Mouse (Mus musculus): Measurements from ENCODE around the gene Plekha5.
"Not testable (repeated sequence)": the region's sequence is repeated elsewhere in the genome, so short reads cannot be mapped to it uniquely, and the experiment has no call there.

Plekha5 gene

DNA sequence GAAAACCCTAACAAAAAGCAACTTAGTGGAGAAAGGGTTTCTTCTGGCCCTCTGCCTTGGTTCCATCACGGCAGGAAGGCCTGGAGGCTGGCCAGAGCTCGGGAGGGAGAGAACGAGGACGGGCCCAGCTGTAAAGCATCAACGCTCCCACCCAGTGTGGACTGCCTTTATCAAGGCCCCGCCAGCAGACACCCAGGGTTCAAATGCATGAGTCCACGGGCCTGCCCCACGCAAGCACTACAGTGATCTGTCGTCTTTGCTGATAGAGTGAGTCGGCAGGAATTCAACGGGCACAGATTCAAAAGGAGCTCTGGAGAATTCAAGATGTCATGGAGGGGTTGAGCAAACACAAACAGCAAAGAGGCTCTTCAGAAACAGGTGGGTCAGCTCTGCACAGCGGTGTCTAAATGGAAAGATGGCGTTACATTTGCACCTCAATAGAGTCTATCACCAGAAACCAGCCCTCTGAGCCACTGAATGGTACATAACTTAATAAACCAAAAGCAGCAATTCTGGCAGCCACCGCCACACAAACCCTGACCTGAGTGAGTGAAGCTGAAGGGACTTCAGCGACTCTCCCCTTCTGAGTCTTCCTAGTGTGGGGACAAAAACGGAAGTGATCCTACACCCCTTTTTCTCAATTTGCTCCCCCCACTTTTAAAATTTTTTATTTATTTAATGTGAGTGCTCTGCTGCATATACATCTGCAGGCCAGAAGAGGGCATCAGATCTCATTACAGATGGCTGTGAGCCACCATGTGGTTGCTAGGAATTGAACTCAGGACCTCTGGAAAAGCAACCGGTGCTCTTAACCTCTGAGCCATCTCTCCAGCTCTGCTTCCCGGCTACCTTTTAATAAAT lies 153.3 kb downstream of the Plekha5 start:
- DNase-seq (ENCODE audit: low spot score in 2 of 2) = no peak

DNA sequence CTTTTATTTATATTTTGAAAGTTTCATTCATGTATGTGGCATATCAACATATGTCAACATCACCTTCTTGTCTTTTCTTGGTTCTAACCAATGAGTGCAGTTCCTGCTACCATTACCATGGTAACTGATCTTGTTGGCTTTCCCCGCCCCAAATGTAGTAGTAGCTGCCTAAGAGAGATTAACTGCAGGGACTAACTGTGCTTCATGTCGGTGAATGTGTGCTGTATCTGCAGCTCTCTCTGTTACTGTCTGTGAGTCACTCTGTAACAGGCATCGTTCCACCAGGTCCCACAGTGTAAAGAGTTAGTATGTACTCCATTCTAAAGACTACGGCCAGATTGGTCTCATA lies 153.9 kb downstream of the Plekha5 start:
- no peak for DNase-seq (ENCODE audit: low spot score in 2 of 2)

GRCm38 (mm10) chr6:140578985-140579384 lies 155.1 kb downstream of the Plekha5 start:
- not testable (repeated sequence) for DNase-seq (ENCODE audit: low spot score in 2 of 2)

DNA sequence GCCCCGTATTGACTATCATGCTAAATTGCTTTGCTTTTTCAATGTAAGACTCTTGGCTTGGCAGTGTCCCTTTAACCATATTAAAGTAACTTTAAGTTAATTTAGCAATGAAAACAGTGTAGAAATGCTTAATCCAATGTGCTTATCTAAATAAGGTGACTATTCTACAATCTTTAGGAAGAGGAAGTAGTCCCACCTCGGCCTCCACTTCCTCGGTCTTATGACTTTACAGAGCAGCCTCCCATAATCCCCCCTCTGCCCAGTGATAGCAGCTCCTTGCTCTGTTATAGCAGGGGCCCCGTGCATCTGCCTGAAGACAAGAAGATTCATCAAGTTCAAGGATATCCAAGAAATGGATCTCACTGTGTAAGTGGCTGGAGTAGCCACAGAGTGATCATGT lies 156.3 kb downstream of the Plekha5 start:
- DNase-seq (ENCODE audit: low spot score in 2 of 2) = no peak

DNA sequence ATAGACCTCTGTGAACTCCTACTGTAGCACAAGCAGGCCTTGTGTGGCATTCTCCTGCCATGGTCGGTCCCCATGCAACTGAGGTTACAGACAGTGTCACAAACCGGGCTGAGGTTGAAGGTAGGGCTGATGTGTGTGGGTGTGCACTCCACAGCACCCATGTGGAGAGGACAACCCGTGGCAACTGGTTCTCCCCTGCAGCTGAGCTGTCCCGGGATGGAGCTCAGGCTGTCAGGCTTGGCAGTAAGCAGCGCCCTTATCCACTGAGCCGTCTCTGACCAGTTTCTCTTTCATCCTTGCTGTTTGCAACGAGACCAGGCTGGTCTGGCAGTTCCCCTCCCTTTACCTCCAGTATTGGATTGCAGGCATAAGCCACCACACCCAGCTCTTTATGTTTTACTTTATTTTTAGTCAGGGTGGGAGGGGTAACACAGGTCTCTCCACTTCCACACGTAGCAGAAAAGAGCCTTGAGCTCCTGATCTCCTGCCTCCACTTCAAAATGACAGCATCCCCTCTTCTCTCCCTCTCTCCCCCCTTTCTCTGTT lies 162.9 kb downstream of the Plekha5 start:
- DNase-seq (ENCODE audit: low spot score in 2 of 2) = no peak

DNA sequence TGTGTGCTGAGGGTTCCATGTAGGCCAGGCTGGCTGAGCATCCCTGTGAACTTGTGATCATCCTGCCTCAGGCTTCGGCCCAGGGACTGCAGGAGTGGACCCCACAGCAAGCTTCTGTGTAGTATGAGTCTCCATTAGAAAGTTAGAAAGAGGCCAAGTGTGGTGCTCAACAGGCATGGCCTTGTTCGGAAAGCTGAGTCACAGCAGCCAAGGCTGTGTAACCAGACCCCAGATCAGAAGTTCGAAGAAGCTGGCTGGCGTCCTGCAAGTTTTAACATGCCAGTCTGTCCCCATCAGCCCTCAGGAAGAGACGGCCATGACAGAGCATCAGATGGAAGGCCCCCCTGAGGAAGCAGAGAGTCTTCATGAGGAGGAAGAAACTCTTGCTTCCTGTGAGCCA lies 167.5 kb downstream of the Plekha5 start:
- DNase-seq (ENCODE audit: low spot score in 2 of 2) = no peak

DNA sequence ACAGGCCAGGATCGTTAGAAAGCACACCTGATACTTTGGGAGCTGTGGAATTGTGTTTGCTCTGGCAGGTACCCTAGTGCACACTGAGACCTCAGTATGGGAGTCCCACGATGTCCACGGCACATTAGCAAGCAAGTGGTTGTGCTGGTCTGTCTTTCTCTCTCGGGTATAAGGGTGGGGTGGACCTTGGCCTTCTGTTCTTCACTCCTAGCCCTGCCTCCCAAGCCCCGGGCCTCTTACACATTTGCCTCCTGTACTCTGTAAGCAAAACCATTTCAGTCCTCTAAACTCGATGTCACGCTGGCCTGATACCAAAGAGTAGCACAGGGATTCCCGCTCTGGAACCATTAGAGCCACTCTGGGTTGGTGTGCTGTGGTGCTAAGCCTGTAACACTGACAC lies 168.9 kb downstream of the Plekha5 start:
- no peak for DNase-seq (ENCODE audit: low spot score in 2 of 2)

DNA sequence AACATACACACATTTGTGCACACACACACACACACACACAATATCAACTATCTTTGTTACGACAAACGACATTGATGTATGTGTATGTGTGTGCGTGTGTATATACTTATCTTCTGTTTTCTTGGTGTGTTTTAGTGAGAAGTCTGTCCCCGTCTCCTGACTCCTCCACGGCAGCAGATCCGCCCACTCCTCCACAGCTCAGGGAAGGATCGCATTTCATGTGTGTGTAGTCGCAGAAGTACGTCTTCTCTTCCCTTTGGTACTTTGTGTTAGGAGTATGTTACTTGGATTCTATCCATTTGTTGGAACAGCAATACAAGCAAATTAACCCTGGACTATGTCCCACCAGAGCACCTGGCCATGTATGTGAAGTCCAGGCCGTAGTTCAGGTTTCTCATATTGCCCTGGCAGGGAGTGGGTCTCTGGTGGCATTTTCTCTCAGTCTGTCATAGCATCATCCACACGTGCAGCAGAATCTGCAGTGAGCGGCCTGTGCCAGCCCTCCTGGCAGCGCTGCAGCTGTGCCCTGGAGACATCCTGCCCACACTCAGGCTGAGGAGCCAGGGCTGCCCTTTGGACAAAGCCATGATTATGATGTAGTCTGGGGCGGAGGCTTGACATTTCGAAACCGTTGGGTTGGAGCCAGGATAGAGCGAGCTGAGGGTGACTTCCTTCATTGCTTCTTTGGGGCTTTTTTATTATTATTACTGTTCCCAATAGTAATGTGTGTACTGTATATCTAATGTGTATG lies 169.7 kb downstream of the Plekha5 start:
- peak; percentile 36 to 51 for DNase-seq (ENCODE audit: low spot score in 2 of 2)

GRCm38 (mm10) chr6:140595551-140595950 lies 171.7 kb downstream of the Plekha5 start:
- DNase-seq (ENCODE audit: low spot score in 2 of 2) = not testable (repeated sequence)

DNA sequence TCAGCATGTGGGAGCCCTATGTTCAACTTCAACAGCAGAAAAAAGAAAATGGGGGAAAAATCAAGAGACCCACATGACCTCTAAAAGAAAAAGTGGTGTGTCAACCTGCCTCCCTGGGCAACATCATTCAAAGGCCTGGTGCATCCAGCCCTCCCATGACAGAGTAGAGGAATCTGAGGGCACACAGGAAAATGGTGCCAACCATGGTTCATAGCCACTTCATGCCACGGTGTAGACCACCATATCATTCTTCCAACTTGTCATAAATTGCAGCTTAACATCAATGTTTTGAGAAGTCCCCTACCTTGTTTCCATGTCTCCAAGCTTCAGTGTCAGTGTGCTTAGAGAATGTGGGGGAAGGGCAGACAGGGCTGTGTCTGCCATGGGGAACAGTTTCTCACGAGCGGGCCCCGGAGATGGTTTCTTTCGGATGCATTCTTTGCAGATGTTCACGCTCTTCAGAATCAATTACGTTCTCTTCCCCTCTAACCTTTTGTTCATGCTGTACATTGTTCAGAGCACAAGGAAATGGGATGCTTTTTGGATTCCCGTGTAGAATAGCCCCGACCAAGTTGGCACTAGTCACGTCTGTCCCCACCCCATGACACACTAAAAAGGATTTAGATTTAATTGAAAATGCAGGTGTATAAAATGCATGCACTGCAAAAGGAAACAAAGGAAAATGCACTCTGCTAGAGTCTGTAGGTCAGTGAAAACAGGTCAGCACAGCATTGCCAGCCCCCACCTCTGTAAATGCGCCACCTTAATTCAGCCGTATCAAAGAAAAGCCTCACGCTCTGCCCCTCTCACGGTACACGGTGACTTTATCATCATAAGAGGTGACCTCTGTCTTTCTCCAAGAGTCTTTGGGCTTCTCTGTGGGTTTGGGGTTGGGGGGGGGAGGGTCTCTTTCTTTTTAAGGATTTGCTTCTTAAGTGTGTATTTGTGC lies 173.8 kb downstream of the Plekha5 start:
- DNase-seq (ENCODE audit: low spot score in 2 of 2) = no peak

DNA sequence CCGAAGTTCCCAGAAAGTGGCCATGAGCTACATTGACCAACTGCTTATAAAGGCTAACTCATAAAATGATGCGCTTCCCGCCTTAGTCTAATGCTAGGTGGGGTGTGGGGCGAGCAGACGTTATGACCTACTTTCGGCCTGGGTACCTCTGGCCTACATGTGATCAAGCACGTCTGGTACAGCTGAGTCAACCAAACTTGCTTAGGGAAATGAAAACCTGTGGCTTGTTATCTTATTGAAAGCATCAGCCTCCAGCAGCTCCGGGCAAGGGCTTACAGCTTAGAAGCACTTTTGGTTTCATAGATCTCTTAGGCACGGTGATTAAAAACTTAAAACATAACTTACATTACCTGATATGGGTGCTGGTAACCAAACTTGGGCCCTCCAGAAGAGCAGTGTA lies 174.7 kb downstream of the Plekha5 start:
- no peak for DNase-seq (ENCODE audit: low spot score in 2 of 2)

DNA sequence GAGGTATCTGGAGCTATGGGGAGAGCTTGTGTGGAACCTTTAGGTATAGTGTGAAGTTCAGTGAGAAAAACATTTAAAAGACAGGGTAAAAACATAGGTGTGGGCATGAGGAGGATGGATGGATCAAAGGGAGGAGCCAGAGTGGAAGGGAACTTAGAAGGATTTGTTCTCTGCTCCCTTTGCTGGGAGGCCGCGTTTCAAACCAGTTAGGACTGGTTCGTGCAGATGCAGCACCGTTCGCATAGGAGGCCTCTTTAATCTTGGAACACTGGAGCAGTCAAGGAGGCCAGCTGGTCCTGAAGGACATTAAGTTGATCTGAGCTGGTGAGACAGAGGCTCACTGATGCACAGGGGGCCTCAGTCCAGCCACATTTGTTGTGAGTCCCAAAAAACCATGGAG lies 175.5 kb downstream of the Plekha5 start:
- DNase-seq (ENCODE audit: low spot score in 2 of 2) = no peak

GRCm38 (mm10) chr6:140600671-140601070 lies 176.8 kb downstream of the Plekha5 start:
- DNase-seq (ENCODE audit: low spot score in 2 of 2) = not testable (repeated sequence)

DNA sequence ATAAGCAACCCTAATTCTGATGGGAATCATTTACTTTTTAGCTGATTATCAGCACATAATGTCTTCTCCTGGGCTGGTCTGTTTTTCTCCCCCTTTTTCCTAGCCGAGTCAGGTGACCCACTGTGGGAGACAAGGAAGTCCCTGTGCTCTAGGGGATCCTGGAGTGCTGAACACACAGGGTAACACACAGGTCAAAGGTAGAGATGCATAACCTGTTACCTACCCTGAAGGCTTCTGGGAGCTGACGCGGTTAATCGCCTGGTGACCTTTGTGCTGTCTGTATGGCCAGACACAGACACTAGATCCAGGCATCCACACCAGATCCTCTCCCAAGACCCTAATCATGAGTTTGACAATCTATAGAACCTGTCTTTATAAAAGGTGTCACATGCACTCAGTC lies 177.3 kb downstream of the Plekha5 start:
- DNase-seq (ENCODE audit: low spot score in 2 of 2) = no peak

DNA sequence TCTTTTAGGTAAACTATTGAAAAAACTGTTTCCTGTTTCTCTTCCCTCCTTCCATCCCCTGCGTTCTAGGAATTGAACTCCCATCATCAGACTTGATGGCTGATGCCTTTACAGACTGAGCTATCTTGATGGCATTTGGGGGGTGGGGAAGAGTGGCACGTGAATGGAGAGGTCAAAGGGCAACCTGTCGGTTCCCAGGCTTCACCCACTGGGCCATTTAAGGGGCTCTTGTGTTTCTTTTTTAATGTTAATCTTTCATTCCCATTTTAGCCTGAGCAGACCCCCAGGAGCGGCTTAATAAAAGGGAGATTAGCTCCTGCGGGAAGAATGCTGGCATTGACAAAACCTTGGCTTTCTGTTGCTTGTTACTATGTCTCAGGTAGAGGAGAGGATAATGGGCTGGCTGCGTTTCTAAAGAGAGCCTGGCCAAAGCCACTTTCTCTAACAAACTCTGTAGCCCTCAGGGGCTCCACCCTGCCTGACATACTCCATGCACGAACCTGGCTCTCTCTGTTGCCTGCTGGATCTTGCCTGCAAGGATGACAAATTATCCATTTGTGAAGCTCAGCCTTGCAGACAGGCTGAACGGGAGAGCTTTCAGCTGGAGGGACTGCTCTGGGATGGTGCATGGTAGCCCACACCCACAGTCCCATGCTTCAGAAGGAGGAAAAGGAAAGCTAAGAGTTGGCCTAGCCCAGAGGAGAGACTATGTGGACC lies 179.5 kb downstream of the Plekha5 start:
- DNase-seq (ENCODE audit: low spot score in 2 of 2) = no peak

DNA sequence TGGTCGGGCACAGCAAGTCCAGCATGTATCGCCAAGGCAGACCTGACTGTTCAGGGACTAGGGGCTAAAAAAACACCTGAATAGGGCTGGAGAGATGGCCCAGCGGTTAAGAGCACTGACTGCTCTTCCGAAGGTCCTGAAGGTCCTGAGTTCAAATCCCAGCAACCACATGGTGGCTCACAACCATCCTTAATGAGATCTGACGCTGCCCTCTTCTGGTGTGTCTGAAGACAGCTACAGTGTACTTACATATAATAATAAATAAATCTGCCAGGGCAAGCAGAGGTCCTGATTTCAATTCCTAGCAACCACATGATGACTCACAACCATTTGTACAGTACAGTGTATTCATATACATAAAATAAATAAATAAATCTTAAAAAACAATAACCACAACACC lies 181.3 kb downstream of the Plekha5 start:
- DNase-seq (ENCODE audit: low spot score in 2 of 2) = not testable (repeated sequence)

GRCm38 (mm10) chr6:140605732-140606131 lies 181.9 kb downstream of the Plekha5 start:
- DNase-seq (ENCODE audit: low spot score in 2 of 2) = no peak

DNA sequence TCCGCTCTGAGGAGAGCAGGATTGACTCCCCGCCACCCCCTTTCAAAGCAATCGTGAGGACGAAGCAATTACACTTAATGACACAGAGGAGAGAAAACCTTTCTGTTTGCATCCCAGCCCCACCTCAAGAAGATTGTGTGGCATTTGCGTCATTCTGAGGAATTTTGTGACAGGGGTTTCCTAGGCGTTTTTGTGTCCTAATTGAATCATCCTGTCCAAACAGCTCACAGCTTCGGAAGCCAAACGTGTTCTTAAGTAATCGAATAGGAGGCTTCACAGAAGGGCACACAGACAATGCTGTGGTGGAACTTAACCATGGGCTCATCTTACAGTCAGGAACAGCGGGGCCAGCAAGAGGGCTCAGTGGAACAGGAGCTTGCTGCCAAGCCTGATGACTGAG lies 182.7 kb downstream of the Plekha5 start:
- no peak for DNase-seq (ENCODE audit: low spot score in 2 of 2)

DNA sequence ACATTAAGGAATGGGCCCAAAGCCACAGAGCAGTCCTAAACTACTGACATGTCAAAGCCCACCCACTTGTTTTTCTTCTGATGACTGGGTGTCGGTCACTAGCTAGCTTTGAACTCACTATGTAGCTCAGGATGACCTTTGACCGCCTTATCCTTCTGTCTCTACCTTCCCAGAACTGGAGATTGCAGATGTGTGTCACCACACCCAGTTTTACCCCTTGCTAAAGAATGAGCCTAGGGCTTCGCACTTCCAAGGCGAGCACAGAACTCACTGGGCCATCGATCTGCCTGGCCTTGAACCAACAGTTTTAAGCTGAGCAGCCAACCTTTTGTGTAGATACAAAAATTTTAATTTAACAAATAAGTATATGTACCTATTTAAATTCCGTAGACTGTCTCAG lies 184.8 kb downstream of the Plekha5 start:
- DNase-seq (ENCODE audit: low spot score in 2 of 2) = no peak

- DNase-seq (ENCODE audit: low spot score in 2 of 2) = no peak
These were observed 185.7 kb downstream of the Plekha5 start for GRCm38 (mm10) chr6:140609533-140609932.

DNA sequence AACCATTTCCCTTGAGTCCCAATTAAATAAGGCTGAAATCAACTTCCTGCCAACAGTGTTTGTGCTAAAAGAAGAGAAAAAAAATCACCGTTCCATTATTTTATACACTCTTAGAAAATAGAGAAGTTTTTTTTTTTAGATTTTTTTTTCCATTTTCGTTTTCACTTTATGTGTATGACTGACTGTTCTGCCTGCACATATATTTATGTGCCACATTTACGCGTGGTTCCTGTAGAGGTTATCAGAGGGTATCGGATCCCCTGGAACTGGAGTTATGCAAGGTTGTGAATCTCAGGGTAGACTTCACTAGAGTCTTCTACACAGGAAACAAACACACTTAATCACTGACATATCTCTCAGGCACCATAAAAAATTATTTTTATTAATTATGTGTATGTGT lies 186.3 kb downstream of the Plekha5 start:
- no peak for DNase-seq (ENCODE audit: low spot score in 2 of 2)
